Mouse (Mus musculus): Measurements from ENCODE around the gene Gzmb. TPM values are rescaled to one million over a fixed set of nuclear protein-coding genes. Genes with fewer than 3 reads are reported as not detected.

Gzmb gene
- 0.05 TPM in 1 of 2 replicates, not detected in the other for polyA plus RNA-seq (2012; rRNA removed)

DNA sequence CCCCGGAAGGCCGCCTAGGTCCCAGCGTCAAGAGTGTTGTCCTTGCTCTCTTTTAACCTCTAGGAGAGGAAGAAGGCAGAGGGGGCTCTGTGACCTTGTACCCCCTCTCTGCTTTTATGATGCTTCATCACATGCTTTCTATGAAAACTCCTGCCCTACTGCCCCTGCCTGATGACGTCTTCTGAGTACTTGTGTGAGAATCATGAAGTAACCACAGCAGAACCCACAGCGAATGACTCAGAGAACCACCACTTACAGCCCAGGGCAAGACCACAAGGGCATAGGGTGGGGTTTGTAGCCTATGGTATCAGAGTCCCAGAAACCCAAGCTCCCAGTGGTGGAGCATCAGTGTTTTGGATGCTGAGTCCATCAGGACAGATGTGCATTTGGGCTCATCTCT lies at the start of gene Gzmb:
TSS of gene Gzmb (minus strand) at position 108 of the 400 bp plus-strand sequence.

DNA sequence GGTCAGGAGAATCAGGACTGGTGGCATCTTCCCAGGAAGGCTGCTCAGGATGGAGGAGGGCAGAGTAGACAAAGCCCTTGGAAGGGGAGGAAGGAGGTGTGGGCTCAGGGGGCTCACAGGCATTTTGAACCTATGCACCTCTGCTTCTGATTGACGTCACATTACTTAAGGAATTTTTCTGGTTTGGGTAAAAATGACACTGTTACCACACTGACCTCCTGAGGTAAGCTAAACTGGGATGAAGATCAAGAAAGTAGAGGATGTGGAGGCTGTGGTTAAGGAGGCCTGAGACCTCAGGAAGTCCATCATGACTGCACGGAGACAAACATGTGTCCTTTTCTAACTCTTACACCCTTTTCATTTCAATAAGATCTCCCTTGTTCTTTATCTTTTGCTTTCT lies 27.5 kb downstream of the Gzmb start, which contains the start of gene Gzmc:
TSS of gene Gzmc (minus strand) at position 101 of the 400 bp plus-strand sequence.

DNA sequence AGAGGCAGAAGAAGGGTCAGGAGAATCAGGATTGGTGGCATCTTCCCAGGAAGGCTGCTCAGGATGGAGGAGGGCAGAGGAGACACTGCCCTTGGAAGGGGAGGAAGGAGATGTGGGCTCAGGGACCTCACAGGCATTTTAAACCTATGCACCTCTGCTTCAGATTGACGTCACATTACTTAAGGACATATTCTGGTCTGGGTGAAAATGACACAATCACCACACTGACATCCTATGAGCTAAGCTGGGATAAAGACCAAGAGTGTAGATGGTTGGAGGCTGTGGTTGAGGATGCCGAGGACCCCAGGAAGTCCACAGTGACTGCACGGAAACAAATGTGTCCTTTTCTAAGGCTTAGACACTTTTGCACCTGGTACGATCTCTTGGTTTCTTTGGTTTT lies 50.7 kb downstream of the Gzmb start, which contains the start of gene Gzmf:
TSS of gene Gzmf (minus strand) at position 101 of the 400 bp plus-strand sequence.

Other genes starting within 250 kb of the Gzmb start
- not detected in 2 replicates for gene Mcpt1, start 244.3 kb downstream of the Gzmb start, polyA plus RNA-seq (2012; rRNA removed)
- gene Mcpt9, start 231.8 kb downstream of the Gzmb start, polyA plus RNA-seq (2012; rRNA removed): not detected in 2 replicates
- gene Mcpt2, start 220.2 kb downstream of the Gzmb start, polyA plus RNA-seq (2012; rRNA removed): not detected in 2 replicates
- gene Mcpt4, start 199.9 kb downstream of the Gzmb start, polyA plus RNA-seq (2012; rRNA removed): 0.23 and 0.70 TPM in 2 replicates
- not detected in 2 replicates for gene Mcpt8, start 177.0 kb downstream of the Gzmb start, polyA plus RNA-seq (2012; rRNA removed)
- gene Ctsg, start 159.7 kb downstream of the Gzmb start, polyA plus RNA-seq (2012; rRNA removed): 0.13 and 0.25 TPM in 2 replicates
- gene Gzme, start 141.6 kb downstream of the Gzmb start, polyA plus RNA-seq (2012; rRNA removed): not detected in 2 replicates
- gene Gzmd, start 129.7 kb downstream of the Gzmb start, polyA plus RNA-seq (2012; rRNA removed): not detected in 2 replicates
- not detected in 2 replicates for gene Gzmg, start 102.7 kb downstream of the Gzmb start, polyA plus RNA-seq (2012; rRNA removed)
- gene Gzmn, start 87.7 kb downstream of the Gzmb start, polyA plus RNA-seq (2012; rRNA removed): not detected in 2 replicates
- not detected in 2 replicates for gene Gzmf, start 50.8 kb downstream of the Gzmb start, polyA plus RNA-seq (2012; rRNA removed)
- gene Gzmc, start 27.6 kb downstream of the Gzmb start, polyA plus RNA-seq (2012; rRNA removed): not detected in 2 replicates
- 0.23 and 0.25 TPM in 2 replicates for gene Atp12a, start 102.8 kb upstream of the Gzmb start, polyA plus RNA-seq (2012; rRNA removed)
- gene Rnf17, start 140.3 kb upstream of the Gzmb start, polyA plus RNA-seq (2012; rRNA removed): 0.49 and 0.56 TPM in 2 replicates

Data from central nervous system, embryonic 18 days (tissue).